Mouse (Mus musculus) right cerebral cortex, postnatal 25 days (tissue): ENCODE measurements around the gene Mcm6.
A peak's percentile ranks its signal among the peaks of the same experiment; 100 is the strongest.

Source experiments
- DNase-seq: peaks from one replicate; pipeline ENCODE4 v3.0.0; 2022

Gene Mcm6

GRCm38 (mm10) chr1:128359554-128360376 is at the start of gene Mcm6:
Mcm6 (minus strand) TSS chr1:128359664.
- peak; percentile 90 for DNase-seq

GRCm38 (mm10) chr1:128406846-128407245 is 47.4 kb upstream of the Mcm6 start:
- DNase-seq = no peak

- DNase-seq = no peak
These were observed 46.2 kb upstream of the Mcm6 start for GRCm38 (mm10) chr1:128405675-128406074.

GRCm38 (mm10) chr1:128405041-128405481 is 45.6 kb upstream of the Mcm6 start:
- DNase-seq = no peak

- no peak for DNase-seq
These were observed 41.5 kb upstream of the Mcm6 start for GRCm38 (mm10) chr1:128400926-128401325.

GRCm38 (mm10) chr1:128399941-128400915 is 40.8 kb upstream of the Mcm6 start:
- DNase-seq = no peak

- DNase-seq = no peak
These were observed 39.4 kb upstream of the Mcm6 start for GRCm38 (mm10) chr1:128398738-128399445.

- DNase-seq = no peak
These were observed 35.2 kb upstream of the Mcm6 start for GRCm38 (mm10) chr1:128394657-128395056.

- no peak for DNase-seq
These were observed 32.9 kb upstream of the Mcm6 start for GRCm38 (mm10) chr1:128392382-128392781.

GRCm38 (mm10) chr1:128386487-128386886 is 27.0 kb upstream of the Mcm6 start:
- no peak for DNase-seq

- no peak for DNase-seq
These were observed 17.4 kb upstream of the Mcm6 start for GRCm38 (mm10) chr1:128376841-128377240.

- no peak for DNase-seq
These were observed 12.8 kb upstream of the Mcm6 start for GRCm38 (mm10) chr1:128372143-128372860.

- DNase-seq = no peak
These were observed 9.4 kb upstream of the Mcm6 start for GRCm38 (mm10) chr1:128368732-128369441.

GRCm38 (mm10) chr1:128360601-128361000 is 1.1 kb upstream of the Mcm6 start:
- peak; percentile 56 for DNase-seq

- no peak for DNase-seq
These were observed 429 bp downstream of the Mcm6 start for GRCm38 (mm10) chr1:128358916-128359553.

GRCm38 (mm10) chr1:128358276-128358675 is 1.2 kb downstream of the Mcm6 start:
- no peak for DNase-seq

GRCm38 (mm10) chr1:128357452-128357851 is 2.0 kb downstream of the Mcm6 start:
- no peak for DNase-seq

GRCm38 (mm10) chr1:128353092-128353491 is 6.4 kb downstream of the Mcm6 start:
- DNase-seq = no peak

- DNase-seq = no peak
These were observed 15.2 kb downstream of the Mcm6 start for GRCm38 (mm10) chr1:128344232-128344631.

- no peak for DNase-seq
These were observed 21.6 kb downstream of the Mcm6 start for GRCm38 (mm10) chr1:128337708-128338320.

- DNase-seq = no peak
These were observed 29.2 kb downstream of the Mcm6 start for GRCm38 (mm10) chr1:128330313-128330712.
